Mouse (Mus musculus) neural tube, embryonic 11.5 days (tissue): Measurements from ENCODE around the gene G3bp2. TPM values are rescaled to one million over a fixed set of nuclear protein-coding genes. Genes with fewer than 3 reads are reported as not detected.

ENCODE experiments used
- ATAC-seq: fragments of 200-750 bp; cut with Nextera tagmentation; 2 replicates; pipeline ENCODE4 v1.8.0; 2017; ENCODE audit warnings: moderate number of reproducible peaks, mild to moderate bottlenecking, moderate TSS enrichment, moderate library complexity; ENCODE audit not compliant: insufficient read depth, low FRiP score, low TSS enrichment
- DNase-seq: peaks from one replicate; pipeline ENCODE4 v3.0.0-alpha.2; 2015; ENCODE audit warnings: low spot score
- H3K27ac ChIP-seq: fragments of 300-500 bp; sonication (generic); 2 replicates; pipeline ENCODE4 v1.5.1; 2014; ENCODE audit warnings: low read depth, mild to moderate bottlenecking, low read length
- H3K27me3 ChIP-seq: fragments of 300-500 bp; sonication (generic); 2 replicates; pipeline ENCODE4 v1.6.1; 2014; ENCODE audit warnings: mild to moderate bottlenecking, low read length, mixed read lengths; ENCODE audit not compliant: control insufficient read depth, insufficient read depth
- H3K36me3 ChIP-seq: fragments of 300-500 bp; sonication (generic); 2 replicates; pipeline ENCODE4 v1.6.1; 2014; ENCODE audit warnings: mild to moderate bottlenecking, low read length, moderate library complexity, mixed read lengths; ENCODE audit not compliant: control insufficient read depth, insufficient read depth
- H3K4me1 ChIP-seq: fragments of 300-500 bp; sonication (generic); 2 replicates; pipeline ENCODE4 v1.6.1; 2014; ENCODE audit warnings: low read length, mixed read lengths; ENCODE audit not compliant: control insufficient read depth, insufficient read depth
- H3K4me2 ChIP-seq: fragments of 300-500 bp; sonication (generic); 2 replicates; pipeline ENCODE4 v1.6.1; 2014; ENCODE audit warnings: low read depth, mild to moderate bottlenecking, moderate library complexity
- H3K4me3 ChIP-seq: fragments of 300-500 bp; sonication (generic); 2 replicates; pipeline ENCODE4 v1.5.1; 2014; ENCODE audit warnings: low read depth, low read length
- H3K9ac ChIP-seq: fragments of 300-500 bp; sonication (generic); 2 replicates; pipeline ENCODE4 v1.6.1; 2014; ENCODE audit warnings: mild to moderate bottlenecking, low read length
- H3K9me3 ChIP-seq: fragments of 300-500 bp; sonication (generic); 2 replicates; pipeline ENCODE4 v1.6.1; 2016; ENCODE audit warnings: low read length; ENCODE audit not compliant: control insufficient read depth
- WGBS: fragments of 180-500 bp; shearing (Covaris S2); extraction: QIAGEN DNeasy Blood & Tissue Kit; methylation state at CpG from one replicate; pipeline ENCODE4 v1.1.7; 2014; 5-methylcytosine and 5-hydroxymethylcytosine counted together
- polyA plus RNA-seq: library from polyadenylated mRNA; unstranded; fragments of >200 nt; fragmentation: Nextera tagmentation; extraction: Ambion mirVana; gene quantifications from 2 replicates; pipeline ENCODE4 v1.2.1, GENCODE M21; 2014

G3bp2 gene
- polyA plus RNA-seq, 1 experiment from 2014 or later = 308 TPM

DNA sequence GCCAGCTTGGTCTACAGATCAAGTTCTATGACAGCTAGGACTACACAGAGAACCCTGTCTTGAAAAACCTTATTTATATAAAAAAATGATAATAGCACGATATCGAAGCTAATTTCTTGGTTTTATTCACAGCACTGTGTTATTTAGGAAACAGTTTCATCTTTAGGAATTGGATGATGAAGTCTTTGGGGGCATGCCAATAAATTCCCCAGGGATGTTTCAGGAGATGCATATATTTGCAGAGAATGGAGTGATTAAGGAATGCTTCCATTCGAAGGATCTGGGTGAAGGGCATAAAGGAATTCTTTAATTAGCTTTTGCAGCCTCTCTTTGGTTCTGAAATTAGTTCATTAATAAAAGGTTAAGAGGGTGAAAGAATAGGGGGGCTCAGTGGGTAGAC, 41.9 kb upstream of the G3bp2 start:
- WGBS = 90% methylated on average over 3 of the region's 3 CpGs
- H3K4me1 ChIP-seq = no peaks in the 10 kb centered on the region
- H3K4me3 ChIP-seq = no peak overlapping the region
- no peak for ATAC-seq
- H3K27ac ChIP-seq = no peak overlapping the region
- no peaks in the 10 kb centered on the region for H3K9me3 ChIP-seq
- H3K4me2 ChIP-seq = no peak overlapping the region
- H3K9ac ChIP-seq = no peak overlapping the region
- H3K36me3 ChIP-seq = no peaks in the 10 kb centered on the region
- no peak for DNase-seq
- H3K27me3 ChIP-seq = no peaks in the 10 kb centered on the region

- 91% methylated on average over 4 of the region's 4 CpGs for WGBS
- no peaks in the 10 kb centered on the region for H3K27me3 ChIP-seq
- no peaks in the 10 kb centered on the region for H3K9me3 ChIP-seq
- H3K36me3 ChIP-seq = no peaks in the 10 kb centered on the region
- no peak overlapping the region for H3K4me2 ChIP-seq
- H3K4me3 ChIP-seq = no peak overlapping the region
- H3K4me1 ChIP-seq = no peaks in the 10 kb centered on the region
- DNase-seq (no peak), ATAC-seq (no peak)
- no peak overlapping the region for H3K9ac ChIP-seq
- H3K27ac ChIP-seq = no peak overlapping the region
These were observed 38.1 kb upstream of the G3bp2 start for GRCm38 (mm10) chr5:92121636-92122035.

- DNase-seq (peak; percentile 54), ATAC-seq (peak; percentile 75)
- WGBS = 58% methylated on average over 12 of the region's 12 CpGs
- Histone ChIP-seq H3K4me3 (no peak overlapping the region), H3K9ac (no peak overlapping the region), H3K9me3 (no peaks in the 10 kb centered on the region), H3K36me3 (no peaks in the 10 kb centered on the region), H3K4me1 (no peaks in the 10 kb centered on the region), H3K27me3 (no peaks in the 10 kb centered on the region), H3K27ac (no peak overlapping the region), H3K4me2 (no peak overlapping the region)
These were observed 34.4 kb upstream of the G3bp2 start for GRCm38 (mm10) chr5:92117823-92118403.

- WGBS = 94% methylated on average over 2 of the region's 2 CpGs
- peaks cover 5% of the 10 kb centered on the region; the same call in 1 of the 2 replicates for H3K4me1 ChIP-seq
- no peak for ATAC-seq
- no peaks in the 10 kb centered on the region; the same call in 1 of the 2 replicates for H3K36me3 ChIP-seq
- no peaks in the 10 kb centered on the region for H3K27me3 ChIP-seq
- H3K9me3 ChIP-seq = no peaks in the 10 kb centered on the region
- DNase-seq = no peak
- no peak overlapping the region for H3K4me2 ChIP-seq
- no peak overlapping the region for H3K9ac ChIP-seq
- no peak overlapping the region for H3K4me3 ChIP-seq
- no peak overlapping the region for H3K27ac ChIP-seq
These were observed 31.4 kb upstream of the G3bp2 start for GRCm38 (mm10) chr5:92114939-92115338.

GRCm38 (mm10) chr5:92114223-92114622, 30.7 kb upstream of the G3bp2 start:
- Histone ChIP-seq H3K9me3 (no peaks in the 10 kb centered on the region), H3K27ac (no peak overlapping the region), H3K36me3 (no peaks in the 10 kb centered on the region; the same call in 1 of the 2 replicates), H3K4me3 (no peak overlapping the region), H3K9ac (no peak overlapping the region), H3K4me2 (no peak overlapping the region), H3K4me1 (peaks cover 5% of the 10 kb centered on the region; the same call in 1 of the 2 replicates), H3K27me3 (no peaks in the 10 kb centered on the region)
- ATAC-seq (no peak), DNase-seq (no peak)
- WGBS = 92% methylated on average over 6 of the region's 6 CpGs

- no peak overlapping the region for H3K4me3 ChIP-seq
- peaks cover 5% of the 10 kb centered on the region; the same call in 1 of the 2 replicates for H3K4me1 ChIP-seq
- DNase-seq (no peak), ATAC-seq (no peak)
- WGBS = 83% methylated on average over 7 of the region's 7 CpGs
- no peak overlapping the region for H3K27ac ChIP-seq
- H3K4me2 ChIP-seq = no peak overlapping the region
- H3K9me3 ChIP-seq = no peaks in the 10 kb centered on the region
- H3K9ac ChIP-seq = no peak overlapping the region
- no peaks in the 10 kb centered on the region; the same call in 1 of the 2 replicates for H3K36me3 ChIP-seq
- H3K27me3 ChIP-seq = no peaks in the 10 kb centered on the region
These were observed 30.0 kb upstream of the G3bp2 start for GRCm38 (mm10) chr5:92113484-92113883.

- Histone ChIP-seq H3K4me2 (peak overlapping the region; percentile 30), H3K9me3 (no peaks in the 10 kb centered on the region), H3K4me1 (peaks cover 5% of the 10 kb centered on the region; the same call in 1 of the 2 replicates), H3K9ac (0 out of 2 replicates have a peak overlapping the region, but pooled peaks have one; percentile 26), H3K36me3 (no peaks in the 10 kb centered on the region; the same call in 1 of the 2 replicates), H3K27me3 (no peaks in the 10 kb centered on the region), H3K4me3 (peak overlapping the region; percentile 8; the same call in 1 of the 2 replicates), H3K27ac (no peak overlapping the region)
- 3% methylated on average over 10 of the region's 10 CpGs for WGBS
- 0 out of 2 replicates have a peak, but pooled peaks have one; percentile 55 for ATAC-seq
- peak; percentile 30 for DNase-seq
These were observed 29.1 kb upstream of the G3bp2 start for GRCm38 (mm10) chr5:92112585-92112984.

DNA sequence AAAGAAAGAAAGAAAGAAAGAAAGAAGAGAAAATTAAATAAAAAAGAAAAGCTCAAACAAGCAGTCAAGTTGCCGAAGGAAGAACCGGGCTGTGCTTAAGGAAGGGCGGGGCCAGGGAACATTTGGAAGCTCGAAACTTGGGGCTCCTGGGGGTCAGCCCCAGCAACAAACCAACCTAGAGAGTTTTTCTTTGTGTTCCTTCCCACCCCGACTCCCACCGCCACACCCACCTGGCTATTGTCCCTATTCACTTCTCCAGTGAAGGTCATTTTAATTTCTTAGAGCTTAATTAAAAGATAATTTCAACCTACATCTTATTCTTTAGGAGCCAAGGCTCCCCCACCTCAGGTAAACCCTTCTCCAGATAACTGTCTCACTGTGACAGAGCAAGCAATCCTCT, 28.7 kb upstream of the G3bp2 start:
- Histone ChIP-seq H3K4me1 (peaks cover 5% of the 10 kb centered on the region; the same call in 1 of the 2 replicates), H3K4me2 (peak overlapping the region; percentile 30; the same call in 1 of the 2 replicates), H3K36me3 (no peaks in the 10 kb centered on the region; the same call in 1 of the 2 replicates), H3K27ac (no peak overlapping the region), H3K4me3 (0 out of 2 replicates have a peak overlapping the region, but pooled peaks have one; percentile 8), H3K9ac (no peak overlapping the region), H3K27me3 (no peaks in the 10 kb centered on the region), H3K9me3 (no peaks in the 10 kb centered on the region)
- ATAC-seq (no peak), DNase-seq (no peak)
- 2% methylated on average over 6 of the region's 6 CpGs for WGBS

DNA sequence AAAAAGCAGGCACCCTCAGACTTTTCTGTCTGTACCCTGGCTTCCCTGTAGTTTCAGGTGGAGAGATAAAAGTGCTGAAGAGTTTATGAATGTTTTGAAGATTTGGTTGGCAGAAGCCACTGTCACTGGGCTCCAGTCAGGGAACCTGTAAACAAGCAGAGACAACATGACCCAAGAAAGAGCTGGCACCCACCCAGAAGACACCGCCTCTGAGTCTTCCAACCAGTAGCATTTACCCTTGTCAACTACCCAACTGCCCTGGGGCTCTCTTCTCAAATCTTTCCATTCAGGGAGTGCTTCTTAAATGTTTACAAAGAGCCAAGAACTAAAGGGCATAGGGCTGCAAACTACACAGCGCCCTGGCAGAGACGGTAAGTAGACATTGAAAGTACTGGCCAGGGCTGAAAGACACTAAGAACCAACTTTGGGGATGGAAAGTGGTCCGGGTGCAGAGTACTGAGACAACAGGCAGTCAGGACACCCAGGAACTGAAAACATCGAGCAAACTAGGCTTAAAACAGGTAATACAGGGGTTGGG, 27.4 kb upstream of the G3bp2 start:
- H3K9ac ChIP-seq = no peak overlapping the region
- DNase-seq = no peak
- no peak overlapping the region for H3K27ac ChIP-seq
- no peaks in the 10 kb centered on the region for H3K9me3 ChIP-seq
- H3K36me3 ChIP-seq = no peaks in the 10 kb centered on the region; the same call in 1 of the 2 replicates
- no peak overlapping the region for H3K4me2 ChIP-seq
- ATAC-seq = no peak
- peaks cover 5% of the 10 kb centered on the region; the same call in 1 of the 2 replicates for H3K4me1 ChIP-seq
- no peak overlapping the region for H3K4me3 ChIP-seq
- no peaks in the 10 kb centered on the region for H3K27me3 ChIP-seq
- WGBS = 94% methylated on average over 5 of the region's 5 CpGs
